Mouse (Mus musculus): ENCODE data around the gene Tmem43. TPM values are rescaled to one million over a fixed set of nuclear protein-coding genes. Genes with fewer than 3 reads are reported as not detected.
"Not testable (repeated sequence)": the region's sequence is repeated elsewhere in the genome, so short reads cannot be mapped to it uniquely, and the experiment has no call there.

Gene Tmem43
- polyA plus RNA-seq, 1 experiment from 2014 or later: 30.0 TPM

DNA sequence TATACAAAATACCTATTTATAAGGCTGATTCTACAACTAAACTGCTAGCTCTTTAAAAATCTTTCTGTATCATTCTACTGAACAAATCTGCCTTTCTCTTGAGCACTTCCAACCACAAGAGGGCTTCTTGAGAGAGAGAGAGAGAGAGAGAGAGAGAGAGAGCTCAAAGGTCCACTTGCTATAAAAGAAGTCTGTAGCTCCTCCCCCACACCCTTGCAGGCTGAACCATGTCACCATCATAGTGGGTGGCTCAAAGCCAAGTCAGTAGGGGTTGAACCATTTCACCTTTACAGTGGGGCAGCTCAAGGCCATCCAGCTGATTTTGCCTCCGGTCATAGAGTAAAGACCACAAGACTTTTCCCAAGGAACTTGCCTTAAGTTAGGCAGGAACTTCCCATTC is 14.0 kb upstream of the Tmem43 start:
- Histone ChIP-seq H3K4me2 (no peak overlapping the region), H3K36me3 (ENCODE audit: control insufficient read depth, insufficient read depth, low read length) (peaks cover 4% of the 10 kb centered on the region; the same call in 1 of the 2 replicates), H3K27ac (ENCODE audit: low read depth, low read length) (no peak overlapping the region), H3K9ac (ENCODE audit: low read depth, low read length) (no peak overlapping the region), H3K4me1 (replicated peaks; ENCODE audit: control insufficient read depth, insufficient read depth, low read length) (no peaks in the 10 kb centered on the region), H3K27me3 (replicated peaks; ENCODE audit: control insufficient read depth, insufficient read depth, low read length) (no peaks in the 10 kb centered on the region), H3K9me3 (ENCODE audit: control insufficient read depth, low read length) (no peaks in the 10 kb centered on the region), H3K4me3 (ENCODE audit: low read depth, low read length) (no peak overlapping the region)
- WGBS: 81% methylated on average over 1 of the region's 1 CpGs
- DNase-seq (ENCODE audit: low spot score) (no peak), ATAC-seq (replicated peaks; ENCODE audit: low FRiP score) (no peak)

DNA sequence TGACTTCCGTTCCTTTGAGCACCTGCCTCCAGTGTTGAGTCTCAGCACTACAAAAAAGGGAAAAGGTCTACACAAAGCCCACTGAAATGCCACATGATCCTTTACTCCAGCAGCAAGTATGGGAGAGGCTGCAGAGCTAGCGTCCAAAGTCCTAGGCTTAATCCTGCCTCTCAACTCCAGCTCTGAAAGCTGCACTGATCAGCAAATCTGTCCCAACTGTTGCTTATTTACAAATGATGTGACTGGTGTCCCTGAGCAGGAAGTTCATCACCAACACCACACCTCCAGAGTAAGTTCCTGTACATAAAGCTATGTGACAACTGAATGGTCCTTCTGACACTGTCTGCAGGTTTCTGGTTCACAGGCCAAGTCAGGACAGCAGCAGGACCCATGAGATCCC is 7.7 kb upstream of the Tmem43 start:
- H3K4me2 ChIP-seq: no peak overlapping the region
- DNase-seq (ENCODE audit: low spot score): no peak
- WGBS: 82% methylated on average over 2 of the region's 2 CpGs

DNA sequence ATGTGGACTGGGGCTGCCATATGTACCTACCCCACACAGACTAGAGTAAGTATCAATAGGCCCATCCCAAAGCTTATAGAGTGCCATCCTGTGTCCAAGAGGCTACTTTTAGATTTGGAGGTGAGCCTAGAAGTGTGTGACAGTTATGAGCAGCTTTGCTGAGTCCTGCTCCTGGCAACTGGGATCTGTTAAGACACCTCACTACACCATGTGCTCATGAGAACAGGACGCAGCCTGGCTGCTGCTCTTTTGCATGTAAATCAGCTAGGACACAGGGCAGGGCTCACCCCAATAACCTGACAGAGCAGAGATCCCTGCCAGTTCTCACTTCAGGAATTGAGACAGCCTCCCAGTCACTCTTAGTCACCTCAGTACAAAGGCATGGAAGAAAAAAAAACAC is 6.4 kb upstream of the Tmem43 start:
- Histone ChIP-seq H3K4me3 (ENCODE audit: low read depth, low read length) (no peak overlapping the region), H3K4me1 (replicated peaks; ENCODE audit: control insufficient read depth, insufficient read depth, low read length) (peaks cover 5% of the 10 kb centered on the region; the same call in 1 of the 2 replicates), H3K36me3 (ENCODE audit: control insufficient read depth, insufficient read depth, low read length) (peaks cover 25% of the 10 kb centered on the region), H3K9ac (ENCODE audit: low read depth, low read length) (no peak overlapping the region), H3K27me3 (replicated peaks; ENCODE audit: control insufficient read depth, insufficient read depth, low read length) (no peaks in the 10 kb centered on the region), H3K4me2 (no peak overlapping the region), H3K27ac (ENCODE audit: low read depth, low read length) (no peak overlapping the region), H3K9me3 (ENCODE audit: control insufficient read depth, low read length) (no peaks in the 10 kb centered on the region)
- 94% methylated on average over 1 of the region's 1 CpGs for WGBS
- ATAC-seq (replicated peaks; ENCODE audit: low FRiP score) (no peak), DNase-seq (ENCODE audit: low spot score) (no peak)

More for the DNA sequence above, 7.7 kb upstream of the Tmem43 start:
- Histone ChIP-seq H3K9ac (ENCODE audit: low read depth, low read length) (no peak overlapping the region), H3K4me3 (ENCODE audit: low read depth, low read length) (no peak overlapping the region), H3K4me1 (replicated peaks; ENCODE audit: control insufficient read depth, insufficient read depth, low read length) (no peaks in the 10 kb centered on the region), H3K27ac (ENCODE audit: low read depth, low read length) (no peak overlapping the region), H3K9me3 (ENCODE audit: control insufficient read depth, low read length) (no peaks in the 10 kb centered on the region), H3K27me3 (replicated peaks; ENCODE audit: control insufficient read depth, insufficient read depth, low read length) (no peaks in the 10 kb centered on the region), H3K36me3 (ENCODE audit: control insufficient read depth, insufficient read depth, low read length) (peaks cover 25% of the 10 kb centered on the region)
- ATAC-seq (replicated peaks; ENCODE audit: low FRiP score): no peak

DNA sequence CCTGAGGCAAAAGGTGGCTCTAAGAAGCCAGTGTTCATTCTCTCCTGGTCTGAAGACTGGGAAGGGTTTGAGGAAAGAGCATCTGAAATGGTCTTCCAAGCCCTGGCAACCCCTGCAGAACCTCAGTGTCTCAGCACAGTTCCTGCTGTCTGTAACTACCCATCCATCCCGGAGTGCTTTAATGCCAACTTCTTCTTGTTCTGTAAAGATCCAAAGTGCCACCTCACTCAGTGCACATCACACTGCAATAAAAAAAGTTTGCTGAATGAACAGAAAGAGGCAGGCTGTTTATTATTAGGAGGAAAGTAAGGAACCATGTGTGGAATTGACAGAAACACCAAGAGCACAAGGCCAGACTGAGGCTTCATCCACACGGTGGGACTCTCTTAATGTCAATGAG is 2.8 kb upstream of the Tmem43 start:
- Histone ChIP-seq H3K9me3 (ENCODE audit: control insufficient read depth, low read length) (no peaks in the 10 kb centered on the region), H3K9ac (ENCODE audit: low read depth, low read length) (no peak overlapping the region), H3K27me3 (replicated peaks; ENCODE audit: control insufficient read depth, insufficient read depth, low read length) (no peaks in the 10 kb centered on the region), H3K4me2 (peak overlapping the region; percentile 17), H3K36me3 (ENCODE audit: control insufficient read depth, insufficient read depth, low read length) (peaks cover 15% of the 10 kb centered on the region; the same call in 1 of the 2 replicates), H3K4me3 (ENCODE audit: low read depth, low read length) (no peak overlapping the region), H3K27ac (ENCODE audit: low read depth, low read length) (no peak overlapping the region), H3K4me1 (replicated peaks; ENCODE audit: control insufficient read depth, insufficient read depth, low read length) (peaks cover 12% of the 10 kb centered on the region)
- DNase-seq (ENCODE audit: low spot score) (no peak), ATAC-seq (replicated peaks; ENCODE audit: low FRiP score) (no peak)
- 91% methylated on average over 2 of the region's 2 CpGs for WGBS

DNA sequence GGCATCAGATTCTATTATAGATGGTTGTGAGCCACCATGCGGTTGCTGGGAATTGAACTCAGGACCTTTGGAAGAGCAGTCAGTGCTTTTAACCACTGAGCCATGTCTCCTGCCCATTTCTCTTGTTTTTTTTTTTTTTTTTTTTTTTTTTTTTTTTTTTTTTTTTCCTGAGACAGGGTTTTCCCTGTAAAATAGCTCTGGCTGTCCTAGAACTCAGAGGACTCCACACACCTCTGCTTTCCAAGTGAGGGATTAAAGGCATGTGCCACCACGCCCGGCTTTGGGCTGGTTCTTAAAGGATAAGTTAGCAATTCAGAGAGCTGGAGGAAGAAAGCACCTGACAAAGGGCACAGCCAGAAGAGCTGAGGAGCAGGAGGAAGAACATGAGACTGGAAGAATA is 2.1 kb upstream of the Tmem43 start:
- peak overlapping the region; percentile 79 for H3K4me2 ChIP-seq
- DNase-seq (ENCODE audit: low spot score): not testable (repeated sequence)

DNA sequence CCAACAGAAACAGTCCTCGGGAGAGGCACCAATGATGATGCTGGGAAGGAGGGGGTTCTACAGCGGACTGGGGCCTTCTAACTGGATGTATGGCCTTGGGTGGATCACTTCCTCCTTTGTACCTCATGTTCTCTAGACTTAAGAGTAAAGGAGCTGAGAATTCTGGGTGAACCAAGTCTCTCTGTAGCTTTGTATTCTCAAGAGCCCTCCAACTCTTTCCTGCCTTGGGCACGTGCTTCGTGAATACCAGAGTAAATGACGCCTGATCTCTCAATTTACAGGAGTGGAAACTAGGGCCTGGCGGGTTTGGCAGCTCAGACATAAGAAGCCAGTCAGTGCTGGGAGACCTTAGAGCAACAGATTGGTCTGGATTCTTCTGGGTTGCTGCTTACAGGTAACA is 1.2 kb upstream of the Tmem43 start:
- peak overlapping the region; percentile 79 for H3K4me2 ChIP-seq
- peak overlapping the region; percentile 81 for H3K27ac ChIP-seq (ENCODE audit: low read depth, low read length)
- H3K4me1 ChIP-seq (replicated peaks; ENCODE audit: control insufficient read depth, insufficient read depth, low read length): peaks cover 12% of the 10 kb centered on the region
- WGBS: 16% methylated on average over 6 of the region's 6 CpGs
- H3K36me3 ChIP-seq (ENCODE audit: control insufficient read depth, insufficient read depth, low read length): peaks cover 7% of the 10 kb centered on the region; the same call in 1 of the 2 replicates
- no peaks in the 10 kb centered on the region for H3K9me3 ChIP-seq (ENCODE audit: control insufficient read depth, low read length)
- peak overlapping the region; percentile 92 for H3K9ac ChIP-seq (ENCODE audit: low read depth, low read length)
- ATAC-seq (replicated peaks; ENCODE audit: low FRiP score) (no peak), DNase-seq (ENCODE audit: low spot score) (peak; percentile 40)
- H3K27me3 ChIP-seq (replicated peaks; ENCODE audit: control insufficient read depth, insufficient read depth, low read length): no peaks in the 10 kb centered on the region
- H3K4me3 ChIP-seq (ENCODE audit: low read depth, low read length): peak overlapping the region; percentile 86

More for the DNA sequence above, 2.1 kb upstream of the Tmem43 start:
- ATAC-seq (replicated peaks; ENCODE audit: low FRiP score); H3K27me3 ChIP-seq (replicated peaks; ENCODE audit: control insufficient read depth, insufficient read depth, low read length); H3K9me3 ChIP-seq (ENCODE audit: control insufficient read depth, low read length); H3K27ac ChIP-seq (ENCODE audit: low read depth, low read length); H3K9ac ChIP-seq (ENCODE audit: low read depth, low read length): not testable (repeated sequence)
- Histone ChIP-seq H3K4me1 (replicated peaks; ENCODE audit: control insufficient read depth, insufficient read depth, low read length) (peaks cover 12% of the 10 kb centered on the region), H3K36me3 (ENCODE audit: control insufficient read depth, insufficient read depth, low read length) (peaks cover 11% of the 10 kb centered on the region; the same call in 1 of the 2 replicates), H3K4me3 (ENCODE audit: low read depth, low read length) (peak overlapping the region; percentile 86)
- WGBS: 93% methylated on average over 3 of the region's 3 CpGs

DNA sequence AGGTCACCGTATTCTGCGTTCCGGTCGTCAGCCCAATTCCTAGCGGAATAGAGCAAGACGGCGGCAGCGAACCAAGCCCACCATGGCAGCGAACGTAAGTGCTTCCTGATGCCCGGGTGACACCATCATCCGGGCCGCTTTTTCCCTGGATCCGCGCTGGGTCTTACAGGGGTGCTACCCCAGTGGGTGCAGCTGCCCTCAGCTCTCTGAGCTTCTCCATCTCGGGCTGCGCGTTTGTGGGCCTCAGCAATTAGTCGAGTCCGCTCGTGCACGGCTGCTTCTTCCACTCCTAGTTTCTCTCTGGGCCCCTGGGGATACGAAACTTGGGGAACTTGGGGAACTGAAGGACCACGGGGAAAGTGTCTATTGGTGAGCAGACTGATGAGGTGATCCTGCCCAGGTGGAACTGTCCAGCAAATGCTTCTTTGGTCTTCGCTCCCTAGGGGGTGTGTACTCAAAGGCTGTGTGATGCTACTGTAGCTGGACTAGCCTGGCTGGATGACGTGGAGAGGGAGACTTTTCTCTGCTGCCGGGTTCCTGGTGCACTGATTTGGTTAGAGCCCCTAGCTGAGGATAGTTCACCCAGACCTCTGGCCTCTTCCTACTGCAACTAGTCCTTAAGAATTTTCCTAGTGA is 420 bp downstream of the Tmem43 start:
- Histone ChIP-seq H3K4me2 (peak overlapping the region; percentile 79), H3K4me3 (ENCODE audit: low read depth, low read length) (peak overlapping the region; percentile 86), H3K9ac (ENCODE audit: low read depth, low read length) (peak overlapping the region; percentile 83), H3K9me3 (ENCODE audit: control insufficient read depth, low read length) (no peaks in the 10 kb centered on the region), H3K27me3 (replicated peaks; ENCODE audit: control insufficient read depth, insufficient read depth, low read length) (no peaks in the 10 kb centered on the region), H3K36me3 (ENCODE audit: control insufficient read depth, insufficient read depth, low read length) (peaks cover 17% of the 10 kb centered on the region; the same call in 1 of the 2 replicates), H3K4me1 (replicated peaks; ENCODE audit: control insufficient read depth, insufficient read depth, low read length) (peaks cover 12% of the 10 kb centered on the region), H3K27ac (ENCODE audit: low read depth, low read length) (peak overlapping the region; percentile 56; the same call in 1 of the 2 replicates)
- DNase-seq (ENCODE audit: low spot score) (no peak), ATAC-seq (replicated peaks; ENCODE audit: low FRiP score) (peak; percentile 26)
- WGBS: under 1% methylated on average over 27 of the region's 27 CpGs

DNA sequence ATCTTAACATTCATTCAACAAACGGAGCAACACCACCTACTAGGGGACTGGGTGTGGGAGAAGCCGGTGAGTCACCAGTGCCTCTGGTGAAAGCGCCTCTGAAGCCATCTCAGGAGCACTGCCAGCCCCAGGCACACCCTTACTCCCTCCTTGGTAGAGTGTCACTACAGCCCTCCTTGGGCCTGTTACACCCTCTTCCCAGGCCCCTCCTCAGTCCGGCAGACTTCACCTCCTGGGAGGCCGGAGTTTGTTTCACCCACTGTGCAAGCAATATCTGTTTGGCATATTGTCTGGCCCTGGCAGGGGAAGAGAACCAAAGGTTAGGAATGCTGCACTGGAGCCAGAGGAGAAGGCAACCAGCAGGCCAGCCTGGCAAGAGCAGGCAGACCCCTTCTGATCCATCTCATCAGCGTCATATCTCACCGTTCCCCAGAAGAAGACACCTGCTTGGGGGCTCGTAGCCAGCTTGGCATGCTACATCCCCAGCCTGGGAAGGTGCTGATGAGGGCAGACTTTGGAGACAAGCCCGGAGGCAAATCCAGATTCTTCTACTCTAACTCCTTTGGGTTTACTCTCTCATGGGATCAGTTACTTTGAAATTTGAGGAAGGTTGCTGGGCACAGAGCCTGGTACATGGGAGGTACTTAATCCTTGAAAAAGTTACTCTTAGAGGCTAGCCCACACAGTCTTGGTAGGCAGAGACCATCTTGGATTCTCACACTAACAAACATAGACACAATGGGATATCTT is 1.1 kb downstream of the Tmem43 start:
- DNase-seq (ENCODE audit: low spot score) (no peak), ATAC-seq (replicated peaks; ENCODE audit: low FRiP score) (no peak)
- Histone ChIP-seq H3K9me3 (ENCODE audit: control insufficient read depth, low read length) (no peaks in the 10 kb centered on the region), H3K4me3 (ENCODE audit: low read depth, low read length) (peak overlapping the region; percentile 86), H3K27ac (ENCODE audit: low read depth, low read length) (no peak overlapping the region), H3K36me3 (ENCODE audit: control insufficient read depth, insufficient read depth, low read length) (peaks cover 24% of the 10 kb centered on the region; the same call in 1 of the 2 replicates), H3K4me1 (replicated peaks; ENCODE audit: control insufficient read depth, insufficient read depth, low read length) (peaks cover 12% of the 10 kb centered on the region), H3K4me2 (peak overlapping the region; percentile 79), H3K9ac (ENCODE audit: low read depth, low read length) (peak overlapping the region; percentile 83), H3K27me3 (replicated peaks; ENCODE audit: control insufficient read depth, insufficient read depth, low read length) (no peaks in the 10 kb centered on the region)
- WGBS: 63% methylated on average over 9 of the region's 9 CpGs

All from liver, embryonic 11.5 days (tissue).